Mouse (Mus musculus) inflammation-experienced regulatory T-cells, adult 6 months (primary cell): Measurements from ENCODE around the gene Tceal7. TPM values are rescaled to one million over a fixed set of nuclear protein-coding genes. Genes with fewer than 3 reads are reported as not detected.
A peak's percentile ranks its signal among the peaks of the same experiment; 100 is the strongest.
"Not testable (repeated sequence)": the region's sequence is repeated elsewhere in the genome, so short reads cannot be mapped to it uniquely, and the experiment has no call there.

Experiments
- ATAC-seq: one replicate; pipeline ENCODE4 v1.8.0; 2017
- polyA plus RNA-seq, 3 experiments: library from polyadenylated mRNA; unstranded; fragments of 100-300 nt; shearing (Covaris generic); gene quantifications; one replicate each; pipeline ENCODE4 v1.2.1; 2017

Tceal7 gene
- polyA plus RNA-seq, 3 experiments from 2014 or later: not detected

GRCm38 (mm10) chrX:136248811-136249210 is 34.2 kb downstream of the Tceal7 start:
- no peak for ATAC-seq

GRCm38 (mm10) chrX:136249671-136250070 is 35.1 kb downstream of the Tceal7 start:
- ATAC-seq: no peak

- ATAC-seq: no peak
These were observed 37.6 kb downstream of the Tceal7 start for GRCm38 (mm10) chrX:136252023-136252729.

GRCm38 (mm10) chrX:136267720-136268119 is 53.1 kb downstream of the Tceal7 start:
- ATAC-seq: no peak

GRCm38 (mm10) chrX:136268173-136268572 is 53.6 kb downstream of the Tceal7 start:
- no peak for ATAC-seq

- ATAC-seq: peak; percentile 90
These were observed 55.3 kb downstream of the Tceal7 start, which contains the start of gene Bex3 for GRCm38 (mm10) chrX:136269743-136270392. TSS of gene Bex3 (plus strand) at chrX:136270253.

GRCm38 (mm10) chrX:136270393-136271111 is 56.0 kb downstream of the Tceal7 start:
- not testable (repeated sequence) for ATAC-seq

- no peak for ATAC-seq
These were observed 60.0 kb downstream of the Tceal7 start for GRCm38 (mm10) chrX:136274542-136274941.

GRCm38 (mm10) chrX:136275386-136275785 is 60.8 kb downstream of the Tceal7 start:
- ATAC-seq: no peak

Other genes starting within 250 kb of the Tceal7 start
- 1 to 10 TPM; 5.5 to 8.4 (median 6.0) TPM for gene Arxes2, start 221.0 kb upstream of the Tceal7 start, polyA plus RNA-seq
- gene Arxes1, start 181.4 kb upstream of the Tceal7 start, polyA plus RNA-seq: not detected
- 1 to 10 TPM in 1 of 3 experiments, under 1 TPM in 2; 0.55 to 1.2 (median 0.98) TPM for gene Bex2, start 146.5 kb upstream of the Tceal7 start, polyA plus RNA-seq
- not detected for gene Nxf3, start 129.5 kb upstream of the Tceal7 start, polyA plus RNA-seq
- gene Bex4, start 75.8 kb upstream of the Tceal7 start, polyA plus RNA-seq: not detected
- 1 to 10 TPM in 1 of 3 experiments, not detected in 2; 1.2 TPM for gene Tceal8, start 42.4 kb upstream of the Tceal7 start, polyA plus RNA-seq
- not detected for gene Tceal5, start 10.9 kb upstream of the Tceal7 start, polyA plus RNA-seq
- not detected for gene Bex1, start 734 bp downstream of the Tceal7 start, polyA plus RNA-seq
- 10 to 100 TPM; 59.1 to 92.8 (median 64.8) TPM for gene Tceal9, start 30.3 kb downstream of the Tceal7 start, polyA plus RNA-seq
- 100 to 1,000 TPM in 1 of 3 experiments, 10 to 100 TPM in 2; 63.7 to 102 (median 77.7) TPM for gene Bex3, start 55.5 kb downstream of the Tceal7 start, polyA plus RNA-seq